Mouse (Mus musculus) brain, embryonic 18.5 days (tissue): ENCODE measurements at regions not wholly inside any gene's neighbourhood (a gene's known extent, or its start where the extent isn't known, plus 50 kb on each side); places are given as distances from the start of the nearest gene placed in this dataset.

Experiments used
- DNase-seq: peaks from one replicate; pipeline ENCODE4 v3.0.0-alpha.2; 2012; ENCODE audit warnings: low read depth, low spot score

- DNase-seq = no peak
Observed at GRCm38 (mm10) chr13:46222031-46222430, 51.5 kb upstream of the Stmnd1 start.

DNA sequence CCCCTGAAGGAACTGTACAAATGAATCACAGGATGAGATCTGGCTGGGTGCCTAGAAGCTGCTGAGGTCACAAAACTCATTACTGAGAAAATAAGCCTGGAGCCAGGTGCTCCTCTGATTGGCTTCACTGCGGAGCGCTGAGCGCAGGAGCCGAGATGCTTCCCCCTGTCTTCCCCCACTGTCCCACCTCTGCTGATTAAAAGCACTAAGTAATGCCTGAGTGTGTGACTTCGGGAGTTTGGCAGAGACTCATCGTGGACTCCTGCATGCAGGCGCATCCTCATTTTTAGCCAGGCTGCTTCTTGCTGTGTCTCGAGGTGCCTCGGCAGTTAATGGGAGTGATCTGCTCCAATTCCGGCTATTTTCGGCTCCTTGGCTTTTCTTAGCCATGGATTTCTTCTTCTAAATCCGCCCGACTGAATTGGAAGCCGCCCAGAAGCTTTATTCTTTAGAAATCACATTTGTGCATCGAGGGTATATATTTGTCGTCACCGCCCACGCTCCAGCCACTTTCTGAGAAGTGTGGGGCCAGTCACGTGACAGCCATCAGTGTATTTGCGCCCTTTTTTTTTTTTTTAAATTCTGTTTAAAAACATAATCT lies 55.3 kb upstream of the Stmnd1 start:
- peak; percentile 52 for DNase-seq

GRCm38 (mm10) chr13:46216954-46217838 lies 56.3 kb upstream of the Stmnd1 start:
- no peak for DNase-seq

- DNase-seq = no peak
Observed at GRCm38 (mm10) chr13:46203551-46203950, 70.0 kb upstream of the Stmnd1 start.

GRCm38 (mm10) chr13:46202586-46202985 lies 70.9 kb upstream of the Stmnd1 start:
- DNase-seq = no peak

- no peak for DNase-seq
Observed at GRCm38 (mm10) chr13:46201029-46201599, 72.4 kb upstream of the Stmnd1 start.

- no peak for DNase-seq
Observed at GRCm38 (mm10) chr13:46193131-46193530, 80.4 kb upstream of the Stmnd1 start.

DNA sequence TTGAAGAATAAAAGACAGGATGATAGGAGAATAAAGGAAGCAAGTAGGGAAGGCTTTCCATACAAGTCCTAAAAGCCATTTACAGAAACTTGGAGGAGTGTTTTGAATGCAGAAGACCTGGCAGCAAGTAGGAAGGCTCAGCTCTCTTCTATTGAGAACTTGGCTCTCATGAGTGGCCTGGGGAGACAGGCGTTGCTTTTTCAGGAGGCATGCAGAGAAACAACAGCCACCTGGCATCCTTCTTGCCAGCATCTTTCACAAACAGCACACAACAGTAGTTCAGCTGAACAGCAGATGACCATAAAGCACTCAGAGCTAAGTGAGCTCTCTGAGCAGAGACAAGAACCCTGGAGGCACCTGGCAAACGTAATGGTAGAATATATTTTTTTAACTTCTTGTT lies 83.8 kb upstream of the Stmnd1 start:
- no peak for DNase-seq

DNA sequence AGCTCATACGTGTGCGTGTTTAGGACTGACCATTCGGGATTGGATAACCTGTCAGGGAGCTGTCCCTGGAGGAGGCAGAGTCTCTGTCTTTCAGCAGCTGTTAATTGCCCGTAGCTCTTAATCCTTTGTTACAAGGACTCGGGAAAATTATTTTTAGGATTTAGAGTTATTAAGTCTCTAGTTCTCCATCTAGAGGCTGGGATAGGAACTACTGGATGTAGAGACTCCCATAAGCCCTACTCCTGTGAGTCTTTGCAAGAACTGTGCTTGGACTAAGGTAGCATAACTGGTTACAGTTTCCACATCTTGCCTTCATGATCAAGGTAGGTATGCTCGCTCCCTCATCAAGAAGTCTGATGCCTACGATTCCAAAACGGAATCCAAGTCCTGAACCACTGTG lies 90.7 kb upstream of the Stmnd1 start:
- DNase-seq = no peak

GRCm38 (mm10) chr13:46180606-46181133 lies 92.9 kb upstream of the Stmnd1 start:
- DNase-seq = no peak

- no peak for DNase-seq
Observed at GRCm38 (mm10) chr13:46179916-46180315, 93.6 kb upstream of the Stmnd1 start.

DNA sequence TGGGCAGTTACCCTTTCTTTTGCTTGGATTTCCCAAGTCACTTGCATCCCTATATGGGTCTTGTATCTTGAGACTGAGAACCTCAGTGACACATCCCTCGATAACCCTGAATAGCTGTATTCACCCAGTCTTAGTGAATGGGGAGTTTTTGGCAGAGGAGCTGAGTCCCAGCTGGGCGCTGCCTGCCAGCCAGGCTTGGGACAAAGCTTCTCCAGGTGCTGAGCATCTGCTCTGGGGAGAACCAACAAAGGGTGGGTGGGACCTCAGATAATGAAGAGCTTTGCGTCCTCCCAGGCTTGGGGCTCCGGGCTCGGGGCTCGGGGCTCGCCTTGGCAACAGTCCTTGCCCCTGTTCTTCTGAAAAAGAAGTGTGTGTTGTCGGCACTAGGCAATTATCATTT lies 100.4 kb upstream of the Stmnd1 start:
- DNase-seq = no peak

DNA sequence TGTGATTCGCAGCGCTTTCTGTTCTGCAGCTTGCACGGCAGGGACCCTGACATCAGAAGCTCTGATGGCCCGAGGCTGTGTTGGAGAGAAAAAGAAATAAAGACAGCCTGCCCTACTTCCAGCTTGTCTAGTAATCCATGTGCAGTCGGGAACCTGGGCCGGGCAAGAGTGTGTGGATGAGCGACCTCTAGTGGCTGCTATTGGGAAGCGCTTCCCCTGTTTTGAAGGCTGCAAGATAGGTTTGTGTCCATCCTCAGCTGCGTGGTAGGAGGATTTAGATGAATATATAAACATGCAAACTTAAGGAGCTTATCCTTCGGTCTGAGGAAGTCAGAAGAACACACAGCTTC lies 111.5 kb upstream of the Stmnd1 start:
- peak; percentile 71 for DNase-seq

- DNase-seq = no peak
Observed at GRCm38 (mm10) chr13:46161261-46162024, 112.1 kb upstream of the Stmnd1 start.

- no peak for DNase-seq
Observed at GRCm38 (mm10) chr13:46159354-46159753, 114.2 kb upstream of the Stmnd1 start.

DNA sequence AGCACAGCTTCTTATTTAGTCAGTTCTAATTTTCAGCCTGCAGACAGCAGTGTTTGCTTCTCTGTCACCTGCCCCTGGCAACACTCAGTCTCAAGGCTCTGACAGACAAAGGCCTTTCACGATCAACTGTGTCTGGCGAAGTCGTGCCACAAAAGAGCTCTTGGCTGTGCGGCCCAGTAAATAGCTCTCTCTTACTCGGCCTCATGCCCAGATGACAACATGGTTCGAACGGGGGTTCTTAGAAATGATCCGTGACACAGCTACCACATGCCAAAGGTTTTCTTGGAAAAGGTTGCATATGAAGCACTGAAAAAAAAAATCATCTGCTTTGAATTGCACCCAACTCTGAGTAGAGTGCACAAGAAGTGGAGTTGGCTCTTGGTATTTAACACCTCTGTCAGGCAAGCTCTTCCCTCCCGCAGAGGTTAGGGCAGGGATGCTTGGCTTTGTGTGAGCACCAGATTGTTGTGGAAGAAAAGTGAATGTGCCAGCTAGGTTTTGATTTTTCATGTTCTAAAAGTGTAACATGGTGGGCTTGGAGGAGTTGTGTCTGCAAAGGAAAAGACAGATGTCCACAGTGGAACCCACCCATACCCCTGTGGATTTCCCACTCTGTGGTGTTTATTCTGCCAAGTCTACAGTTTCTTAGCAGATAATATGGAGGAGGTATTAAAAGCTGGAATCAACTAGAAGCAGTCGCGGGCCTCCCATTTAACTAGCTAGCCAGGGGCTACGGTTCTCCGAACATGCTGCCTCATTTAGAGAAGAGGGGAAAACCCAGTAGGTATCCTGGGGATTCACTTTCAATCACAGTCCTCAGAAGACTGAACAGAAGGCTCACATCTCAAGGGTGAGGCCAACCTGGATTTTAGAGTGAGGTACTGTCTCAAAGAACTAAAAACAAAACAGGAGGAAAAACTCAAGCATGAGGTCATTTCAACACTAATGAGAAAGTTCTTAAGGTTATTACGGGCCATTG lies 120.0 kb upstream of the Stmnd1 start:
- DNase-seq = no peak

DNA sequence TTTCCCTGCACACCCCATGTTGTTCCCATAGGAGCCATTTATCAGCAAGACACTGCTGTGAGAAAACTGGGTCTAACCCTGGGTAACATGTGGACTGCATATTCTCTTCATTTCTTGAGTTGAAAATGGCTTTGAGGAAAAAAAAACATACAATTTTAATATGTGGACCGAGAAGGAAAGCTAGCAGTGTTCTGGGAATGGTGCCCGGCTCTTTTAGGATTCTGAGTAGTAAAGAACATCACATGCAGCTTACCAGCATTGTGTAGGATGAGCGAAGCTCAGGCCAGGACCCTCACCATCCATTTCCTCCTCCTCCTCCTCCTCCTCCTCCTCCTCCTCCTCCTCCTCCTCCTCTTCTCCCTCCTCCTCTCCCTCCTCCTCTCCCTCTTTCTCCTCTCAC lies 133.5 kb upstream of the Stmnd1 start:
- no peak for DNase-seq

DNA sequence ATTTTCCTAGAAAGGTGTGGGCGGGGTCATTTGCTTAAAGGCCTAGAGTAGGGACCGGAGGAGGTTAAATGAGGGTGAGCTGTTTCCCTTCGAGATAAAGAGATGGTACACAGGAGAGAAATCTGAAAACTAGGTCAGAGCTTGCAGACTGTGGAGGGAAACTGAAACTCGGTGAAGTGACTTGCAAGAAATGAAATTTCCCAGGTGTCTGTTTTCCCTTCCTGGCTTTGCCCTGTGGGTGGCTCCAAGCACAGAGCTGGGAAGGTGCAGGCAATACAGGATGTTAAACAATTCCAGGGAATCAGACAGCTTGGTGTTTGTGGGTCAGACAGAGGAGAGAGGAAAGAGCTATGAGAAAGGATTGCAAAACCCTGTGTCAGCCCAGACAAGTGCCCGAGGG lies 134.3 kb upstream of the Stmnd1 start:
- no peak for DNase-seq

- no peak for DNase-seq
Observed at GRCm38 (mm10) chr13:46135411-46135810, 138.1 kb upstream of the Stmnd1 start.

DNA sequence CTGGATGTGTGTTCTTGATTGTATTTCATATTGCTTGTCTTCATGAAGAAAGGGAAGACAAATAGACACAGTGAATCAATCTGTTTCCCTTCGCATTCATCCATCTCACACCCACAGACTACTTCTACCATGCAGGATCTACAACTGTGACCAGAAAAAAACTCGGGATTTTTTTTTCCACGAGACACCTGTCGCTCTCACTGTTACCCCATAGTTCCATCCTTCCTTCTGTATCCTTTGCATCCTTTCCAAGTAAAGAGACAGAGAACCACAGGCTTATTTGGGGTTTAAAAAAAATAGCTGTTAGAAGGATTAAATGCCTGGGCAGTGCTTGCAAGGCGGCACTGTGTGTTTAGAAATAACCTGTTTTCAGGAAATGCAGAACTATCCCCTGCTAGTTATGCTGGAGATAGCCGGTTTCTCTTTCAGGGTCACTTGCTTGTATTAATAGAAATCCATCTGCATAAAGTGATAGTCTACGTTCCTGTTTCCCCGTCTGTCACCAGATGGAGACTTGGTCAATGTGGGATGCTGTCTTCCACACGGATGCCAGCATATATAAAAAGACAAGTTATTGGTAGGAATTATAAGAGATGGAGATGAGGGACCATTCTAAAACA lies 144.2 kb upstream of the Stmnd1 start:
- no peak for DNase-seq
